Mouse (Mus musculus) ZHBTc4 (cell line): Measurements from ENCODE around the gene Ppp6r2.
A peak's percentile ranks its signal among the peaks of the same experiment; 100 is the strongest.

Experiments
- DNase-seq: peaks from one replicate; pipeline ENCODE4 v3.0.0-alpha.2; 2011; ENCODE audit warnings: low read depth, low spot score

Gene Ppp6r2

GRCm38 (mm10) chr15:89210915-89211715 lies at the start of gene Ppp6r2:
Gene Ppp6r2 (plus strand): TSS chr15:89211553.
- peak; percentile 87 for DNase-seq

- no peak for DNase-seq
Measured at GRCm38 (mm10) chr15:89165478-89165877, 45.9 kb upstream of the Ppp6r2 start.

GRCm38 (mm10) chr15:89168922-89169321 lies 42.4 kb upstream of the Ppp6r2 start:
- DNase-seq, result no peak

- DNase-seq, result peak; percentile 95
Measured at GRCm38 (mm10) chr15:89169431-89169830, 41.9 kb upstream of the Ppp6r2 start.

- DNase-seq, result no peak
Measured at GRCm38 (mm10) chr15:89170102-89170501, 41.3 kb upstream of the Ppp6r2 start.

GRCm38 (mm10) chr15:89171526-89172051 lies 39.8 kb upstream of the Ppp6r2 start:
- DNase-seq, result no peak

GRCm38 (mm10) chr15:89172276-89172935 lies 38.9 kb upstream of the Ppp6r2 start:
- DNase-seq, result no peak

- no peak for DNase-seq
Measured at GRCm38 (mm10) chr15:89173024-89173905, 38.1 kb upstream of the Ppp6r2 start.

GRCm38 (mm10) chr15:89173906-89174214 lies 37.5 kb upstream of the Ppp6r2 start:
- DNase-seq, result peak; percentile 59

GRCm38 (mm10) chr15:89174889-89175339 lies 36.4 kb upstream of the Ppp6r2 start:
- DNase-seq, result no peak

- DNase-seq, result no peak
Measured at GRCm38 (mm10) chr15:89175411-89176155, 35.8 kb upstream of the Ppp6r2 start.

GRCm38 (mm10) chr15:89177121-89177520 lies 34.2 kb upstream of the Ppp6r2 start:
- peak; percentile 88 for DNase-seq

- no peak for DNase-seq
Measured at GRCm38 (mm10) chr15:89177576-89178259, 33.6 kb upstream of the Ppp6r2 start.

- no peak for DNase-seq
Measured at GRCm38 (mm10) chr15:89178260-89178860, 33.0 kb upstream of the Ppp6r2 start.

GRCm38 (mm10) chr15:89178954-89179629 lies 32.3 kb upstream of the Ppp6r2 start:
- peak; percentile 97 for DNase-seq

- DNase-seq, result no peak
Measured at GRCm38 (mm10) chr15:89179630-89179964, 31.8 kb upstream of the Ppp6r2 start.

- DNase-seq, result no peak
Measured at GRCm38 (mm10) chr15:89180081-89180541, 31.2 kb upstream of the Ppp6r2 start.

- peak; percentile 94 for DNase-seq
Measured at GRCm38 (mm10) chr15:89180571-89181229, 30.7 kb upstream of the Ppp6r2 start, which contains the start of gene Plxnb2. Gene Plxnb2 (minus strand): TSS chr15:89180788.
